Mouse (Mus musculus) lung, embryonic 16.5 days (tissue): ENCODE measurements at regions not wholly inside any gene's neighbourhood (a gene's known extent, or its start where the extent isn't known, plus 50 kb on each side); places are given as distances from the start of the nearest gene placed in this dataset.

ENCODE experiments used
- ATAC-seq: fragments of 200-750 bp; cut with Nextera tagmentation; 2 replicates; pipeline ENCODE4 v1.8.0; 2017; ENCODE audit warnings: low read depth, mild to moderate bottlenecking, moderate library complexity
- H3K27ac ChIP-seq: fragments of 300-500 bp; sonication (generic); 2 replicates; pipeline ENCODE4 v1.5.1; 2014; ENCODE audit warnings: mild to moderate bottlenecking, control low read depth, low read length
- H3K27me3 ChIP-seq: fragments of 300-500 bp; sonication (generic); 2 replicates; pipeline ENCODE4 v1.6.1; 2014; ENCODE audit warnings: low read depth, low read length, mixed read lengths; ENCODE audit not compliant: control insufficient read depth, insufficient read depth
- H3K36me3 ChIP-seq: fragments of 300-500 bp; sonication (generic); 2 replicates; pipeline ENCODE4 v1.6.1; 2014; ENCODE audit warnings: low read length; ENCODE audit not compliant: control insufficient read depth, insufficient read depth
- H3K4me1 ChIP-seq: fragments of 300-500 bp; sonication (generic); replicated peaks from 2 replicates; pipeline ENCODE4 v1.6.1; 2014; ENCODE audit warnings: low read length, mixed read lengths; ENCODE audit not compliant: control insufficient read depth, insufficient read depth
- H3K4me2 ChIP-seq: fragments of 300-500 bp; sonication (generic); 2 replicates; pipeline ENCODE4 v1.6.1; 2014; ENCODE audit warnings: low read depth, low read length, control low read depth
- H3K4me3 ChIP-seq: fragments of 300-500 bp; sonication (generic); 2 replicates; pipeline ENCODE4 v1.5.1; 2014; ENCODE audit warnings: mild to moderate bottlenecking, low read length, control low read depth
- H3K9ac ChIP-seq: fragments of 300-500 bp; sonication (generic); 2 replicates; pipeline ENCODE4 v1.6.1; 2014; ENCODE audit warnings: low read length, control low read depth
- H3K9me3 ChIP-seq: fragments of 300-500 bp; sonication (generic); 2 replicates; pipeline ENCODE4 v1.6.1; 2016; ENCODE audit warnings: low read length; ENCODE audit not compliant: control insufficient read depth
- WGBS: fragments of 180-500 bp; shearing (Covaris S2); extraction: QIAGEN DNeasy Blood & Tissue Kit; methylation state at CpG from one replicate; pipeline ENCODE4 v1.1.7; 2014; 5-methylcytosine and 5-hydroxymethylcytosine counted together

GRCm38 (mm10) chr2:101159276-101159675 lies 465.2 kb upstream of the Rag2 start:
- no peaks in the 10 kb centered on the region for H3K4me1 ChIP-seq
- H3K27ac ChIP-seq, result no peak overlapping the region
- H3K4me3 ChIP-seq, result no peak overlapping the region
- WGBS, result 16% methylated on average over 4 of the region's 4 CpGs
- ATAC-seq, result no peak
- H3K9me3 ChIP-seq, result no peaks in the 10 kb centered on the region
- no peak overlapping the region for H3K9ac ChIP-seq
- H3K4me2 ChIP-seq, result no peak overlapping the region
- H3K36me3 ChIP-seq, result no peaks in the 10 kb centered on the region
- no peaks in the 10 kb centered on the region for H3K27me3 ChIP-seq

- Histone ChIP-seq H3K36me3 (no peaks in the 10 kb centered on the region), H3K9me3 (no peaks in the 10 kb centered on the region), H3K4me2 (no peak overlapping the region), H3K9ac (no peak overlapping the region), H3K27ac (no peak overlapping the region), H3K4me3 (no peak overlapping the region), H3K4me1 (no peaks in the 10 kb centered on the region), H3K27me3 (no peaks in the 10 kb centered on the region)
- ATAC-seq, result no peak
- 76% methylated on average over 6 of the region's 6 CpGs for WGBS
Observed at GRCm38 (mm10) chr2:101165942-101166341, 458.6 kb upstream of the Rag2 start.

GRCm38 (mm10) chr2:101172806-101173205 lies 451.7 kb upstream of the Rag2 start:
- H3K27ac ChIP-seq, result no peak overlapping the region
- no peak overlapping the region for H3K4me3 ChIP-seq
- ATAC-seq, result no peak
- H3K36me3 ChIP-seq, result no peaks in the 10 kb centered on the region
- H3K4me1 ChIP-seq, result no peaks in the 10 kb centered on the region
- H3K9ac ChIP-seq, result no peak overlapping the region
- WGBS, result 27% methylated on average over 6 of the region's 6 CpGs
- no peaks in the 10 kb centered on the region for H3K9me3 ChIP-seq
- H3K27me3 ChIP-seq, result no peaks in the 10 kb centered on the region
- no peak overlapping the region for H3K4me2 ChIP-seq

GRCm38 (mm10) chr2:101175124-101175523 lies 449.4 kb upstream of the Rag2 start:
- ATAC-seq, result no peak
- Histone ChIP-seq H3K27ac (no peak overlapping the region), H3K27me3 (no peaks in the 10 kb centered on the region), H3K4me3 (no peak overlapping the region), H3K9me3 (no peaks in the 10 kb centered on the region), H3K9ac (no peak overlapping the region), H3K4me2 (no peak overlapping the region), H3K36me3 (no peaks in the 10 kb centered on the region), H3K4me1 (no peaks in the 10 kb centered on the region)
- WGBS, result 63% methylated on average over 3 of the region's 3 CpGs

GRCm38 (mm10) chr2:101206637-101207036 lies 417.9 kb upstream of the Rag2 start:
- no peak for ATAC-seq
- 43% methylated on average over 3 of the region's 3 CpGs for WGBS
- Histone ChIP-seq H3K27me3 (no peaks in the 10 kb centered on the region), H3K4me2 (no peak overlapping the region), H3K4me1 (no peaks in the 10 kb centered on the region), H3K27ac (no peak overlapping the region), H3K36me3 (no peaks in the 10 kb centered on the region), H3K9me3 (no peaks in the 10 kb centered on the region), H3K9ac (no peak overlapping the region), H3K4me3 (no peak overlapping the region)

- 74% methylated on average over 4 of the region's 4 CpGs for WGBS
- H3K4me1 ChIP-seq, result no peaks in the 10 kb centered on the region
- H3K9me3 ChIP-seq, result no peaks in the 10 kb centered on the region
Observed at GRCm38 (mm10) chr2:101209136-101209535, 415.4 kb upstream of the Rag2 start.

GRCm38 (mm10) chr2:101220759-101221158 lies 403.8 kb upstream of the Rag2 start:
- peak; percentile 67; the same call in 1 of the 2 replicates for ATAC-seq
- no peaks in the 10 kb centered on the region for H3K4me1 ChIP-seq
- no peaks in the 10 kb centered on the region for H3K9me3 ChIP-seq
- H3K4me2 ChIP-seq, result no peak overlapping the region
- no peak overlapping the region for H3K4me3 ChIP-seq
- no peak overlapping the region for H3K27ac ChIP-seq
- no peaks in the 10 kb centered on the region for H3K27me3 ChIP-seq
- H3K36me3 ChIP-seq, result no peaks in the 10 kb centered on the region
- H3K9ac ChIP-seq, result no peak overlapping the region

More at GRCm38 (mm10) chr2:101209136-101209535, 415.4 kb upstream of the Rag2 start:
- Histone ChIP-seq H3K36me3 (no peaks in the 10 kb centered on the region), H3K9ac (no peak overlapping the region), H3K4me3 (no peak overlapping the region), H3K27ac (no peak overlapping the region), H3K27me3 (no peaks in the 10 kb centered on the region), H3K4me2 (no peak overlapping the region)
- no peak for ATAC-seq

- no peak for ATAC-seq
- 85% methylated on average over 3 of the region's 3 CpGs for WGBS
Observed at GRCm38 (mm10) chr2:101242983-101243382, 381.5 kb upstream of the Rag2 start.

GRCm38 (mm10) chr2:101247133-101247532 lies 377.4 kb upstream of the Rag2 start:
- no peaks in the 10 kb centered on the region for H3K36me3 ChIP-seq
- no peak overlapping the region for H3K9ac ChIP-seq
- H3K4me3 ChIP-seq, result no peak overlapping the region
- H3K27me3 ChIP-seq, result no peaks in the 10 kb centered on the region
- no peak overlapping the region for H3K27ac ChIP-seq
- no peaks in the 10 kb centered on the region for H3K4me1 ChIP-seq
- no peaks in the 10 kb centered on the region for H3K9me3 ChIP-seq
- ATAC-seq, result no peak
- WGBS, result 55% methylated on average over 2 of the region's 2 CpGs
- no peak overlapping the region for H3K4me2 ChIP-seq

More at GRCm38 (mm10) chr2:101242983-101243382, 381.5 kb upstream of the Rag2 start:
- Histone ChIP-seq H3K4me2 (no peak overlapping the region), H3K27ac (no peak overlapping the region), H3K9me3 (no peaks in the 10 kb centered on the region), H3K36me3 (no peaks in the 10 kb centered on the region), H3K27me3 (no peaks in the 10 kb centered on the region), H3K4me1 (no peaks in the 10 kb centered on the region), H3K9ac (no peak overlapping the region), H3K4me3 (no peak overlapping the region)

- H3K4me2 ChIP-seq, result no peak overlapping the region
- no peak overlapping the region for H3K9ac ChIP-seq
- no peak overlapping the region for H3K27ac ChIP-seq
- no peaks in the 10 kb centered on the region for H3K9me3 ChIP-seq
- ATAC-seq, result no peak
- H3K4me3 ChIP-seq, result no peak overlapping the region
- H3K4me1 ChIP-seq, result no peaks in the 10 kb centered on the region
- no peaks in the 10 kb centered on the region for H3K27me3 ChIP-seq
- no peaks in the 10 kb centered on the region for H3K36me3 ChIP-seq
- 88% methylated on average over 3 of the region's 3 CpGs for WGBS
Observed at GRCm38 (mm10) chr2:101252228-101252627, 372.3 kb upstream of the Rag2 start.
